Mouse (Mus musculus): ENCODE data around the gene Dgat2.

Gene Dgat2

DNA sequence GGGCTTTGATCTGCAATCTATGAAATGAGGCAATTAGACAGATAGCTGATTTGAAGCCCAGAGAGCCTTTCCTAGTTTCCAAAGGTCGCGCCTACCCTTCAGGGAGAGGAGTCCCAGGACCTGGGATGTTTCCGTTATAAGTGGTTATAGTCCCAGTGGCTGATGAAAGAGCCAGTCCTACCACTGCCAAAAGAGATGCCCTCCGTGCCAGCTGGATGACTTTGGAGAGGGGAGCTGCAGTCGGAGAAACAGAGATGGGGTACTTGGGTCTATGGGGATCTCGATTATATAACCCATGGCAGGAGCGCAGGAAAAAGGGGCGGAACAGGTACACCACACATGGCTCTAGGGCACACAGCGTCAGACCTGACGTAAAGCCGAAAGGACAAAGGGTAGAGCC lies 20.6 kb downstream of the Dgat2 start:
- no peak for DNase-seq (ENCODE audit: low read depth, low spot score)

DNA sequence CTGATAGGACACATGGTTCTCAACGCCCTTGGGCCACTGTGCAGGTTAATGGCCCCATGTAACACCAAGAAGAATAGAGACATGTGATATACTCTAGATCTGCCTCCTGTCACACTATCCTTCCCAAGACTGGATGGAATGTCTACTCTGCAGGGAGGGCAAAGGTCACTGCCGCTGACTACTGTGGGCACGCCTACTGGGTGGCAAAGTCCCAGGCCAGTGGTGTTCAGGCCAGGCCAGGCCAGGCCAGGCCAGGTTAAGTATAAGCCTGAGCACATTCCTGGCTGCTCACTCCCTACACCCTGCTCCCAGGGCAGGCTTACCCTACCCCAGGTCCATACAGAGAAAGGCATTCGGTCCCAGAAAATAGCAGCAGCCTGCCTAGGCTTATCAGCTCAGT lies 21.0 kb downstream of the Dgat2 start:
- DNase-seq (ENCODE audit: low read depth, low spot score), result no peak

DNA sequence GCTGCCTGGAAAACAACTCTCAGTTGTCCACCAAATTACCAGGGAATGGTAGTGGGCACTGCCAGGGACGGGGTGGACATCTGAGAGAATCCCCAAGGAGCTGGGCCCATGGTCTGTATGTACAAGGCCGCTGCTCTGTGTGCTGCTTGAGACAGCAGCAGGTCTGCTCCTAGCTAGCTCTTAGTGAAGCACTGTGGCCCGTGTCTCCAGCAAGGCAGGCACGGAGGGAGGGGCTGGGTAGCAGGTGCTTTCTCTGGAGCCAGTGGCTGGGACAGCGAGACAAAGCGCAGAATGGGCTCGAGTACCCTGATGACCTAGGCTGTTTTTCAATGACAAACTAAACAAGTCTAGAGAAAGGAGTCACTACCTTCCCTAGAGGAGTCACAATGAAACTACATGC lies 21.5 kb downstream of the Dgat2 start:
- no peak for DNase-seq (ENCODE audit: low read depth, low spot score)

DNA sequence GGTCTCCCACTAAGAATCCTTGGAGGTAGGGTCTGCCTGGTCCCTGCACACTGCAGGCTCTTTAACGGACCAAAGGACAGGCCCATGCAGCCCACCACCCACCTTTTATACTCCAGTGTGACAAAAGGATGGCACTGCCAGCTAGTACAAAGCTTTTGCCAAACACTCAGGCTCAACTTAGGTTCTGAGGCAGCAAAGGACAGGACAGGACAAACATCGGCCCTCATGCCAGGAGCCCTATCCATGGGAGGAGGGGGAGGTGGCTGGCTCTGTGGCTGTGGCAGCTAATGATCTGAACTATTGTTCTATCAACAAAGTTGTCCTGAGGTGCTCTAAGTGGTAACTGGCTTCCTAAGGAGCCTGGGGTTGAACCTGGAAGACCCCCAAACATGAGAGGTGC lies 23.1 kb downstream of the Dgat2 start:
- no peak for DNase-seq (ENCODE audit: low read depth, low spot score)

DNA sequence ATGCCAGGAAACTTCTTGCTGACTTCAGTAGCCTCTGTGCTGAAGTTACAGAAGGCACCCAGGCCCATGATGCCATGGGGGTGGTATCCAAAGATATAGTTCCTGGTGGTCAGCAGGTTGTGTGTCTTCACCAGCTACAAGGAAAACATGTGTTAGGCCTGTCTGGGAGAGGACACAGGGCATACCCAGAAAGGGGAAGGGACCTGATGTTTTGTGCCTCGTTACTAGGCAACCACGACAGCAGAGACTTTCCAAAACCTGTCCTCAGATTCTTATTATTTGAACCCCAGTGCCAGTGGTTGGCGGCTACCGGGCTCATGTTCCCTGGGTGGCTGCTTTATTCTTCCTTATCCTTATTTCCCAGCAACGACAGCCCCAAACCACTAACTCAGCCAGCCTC lies 23.6 kb downstream of the Dgat2 start:
- DNase-seq (ENCODE audit: low read depth, low spot score), result no peak

DNA sequence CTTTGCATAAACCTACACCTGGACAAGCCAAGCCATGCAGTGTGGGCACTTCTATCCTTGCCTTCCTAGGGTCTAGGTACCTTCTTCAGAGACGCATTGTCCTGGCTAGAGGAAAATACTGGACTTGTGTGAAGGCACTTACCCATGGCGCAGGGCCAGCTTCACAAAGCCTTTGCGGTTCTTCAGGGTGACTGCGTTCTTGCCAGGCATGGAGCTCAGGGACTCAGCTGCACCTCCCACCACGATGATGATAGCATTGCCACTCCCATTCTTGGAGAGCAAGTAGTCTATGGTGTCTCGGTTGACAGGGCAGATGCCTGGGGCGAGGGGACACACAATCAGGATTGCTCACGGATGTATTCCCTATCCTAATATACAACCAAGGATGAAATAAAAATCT lies 24.5 kb downstream of the Dgat2 start:
- no peak for DNase-seq (ENCODE audit: low read depth, low spot score)

DNA sequence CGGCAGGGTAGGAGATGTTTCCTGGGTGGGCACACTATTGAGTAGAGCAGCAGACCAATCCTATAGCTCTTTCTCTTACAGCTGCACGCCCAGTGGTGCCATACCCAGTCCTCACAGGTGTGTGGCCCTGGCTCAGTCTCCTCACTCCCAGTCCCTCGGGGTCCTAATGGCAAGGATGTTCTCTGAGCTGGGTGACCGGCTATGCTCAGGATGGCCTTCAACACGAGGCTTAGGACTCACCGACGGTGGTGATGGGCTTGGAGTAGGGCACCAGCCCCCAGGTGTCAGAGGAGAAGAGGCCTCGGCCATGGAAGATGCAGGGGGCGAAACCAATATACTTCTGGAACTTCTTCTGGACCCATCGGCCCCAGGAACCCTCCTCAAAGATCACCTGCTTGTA lies 25.8 kb downstream of the Dgat2 start:
- DNase-seq (ENCODE audit: low read depth, low spot score), result no peak

DNA sequence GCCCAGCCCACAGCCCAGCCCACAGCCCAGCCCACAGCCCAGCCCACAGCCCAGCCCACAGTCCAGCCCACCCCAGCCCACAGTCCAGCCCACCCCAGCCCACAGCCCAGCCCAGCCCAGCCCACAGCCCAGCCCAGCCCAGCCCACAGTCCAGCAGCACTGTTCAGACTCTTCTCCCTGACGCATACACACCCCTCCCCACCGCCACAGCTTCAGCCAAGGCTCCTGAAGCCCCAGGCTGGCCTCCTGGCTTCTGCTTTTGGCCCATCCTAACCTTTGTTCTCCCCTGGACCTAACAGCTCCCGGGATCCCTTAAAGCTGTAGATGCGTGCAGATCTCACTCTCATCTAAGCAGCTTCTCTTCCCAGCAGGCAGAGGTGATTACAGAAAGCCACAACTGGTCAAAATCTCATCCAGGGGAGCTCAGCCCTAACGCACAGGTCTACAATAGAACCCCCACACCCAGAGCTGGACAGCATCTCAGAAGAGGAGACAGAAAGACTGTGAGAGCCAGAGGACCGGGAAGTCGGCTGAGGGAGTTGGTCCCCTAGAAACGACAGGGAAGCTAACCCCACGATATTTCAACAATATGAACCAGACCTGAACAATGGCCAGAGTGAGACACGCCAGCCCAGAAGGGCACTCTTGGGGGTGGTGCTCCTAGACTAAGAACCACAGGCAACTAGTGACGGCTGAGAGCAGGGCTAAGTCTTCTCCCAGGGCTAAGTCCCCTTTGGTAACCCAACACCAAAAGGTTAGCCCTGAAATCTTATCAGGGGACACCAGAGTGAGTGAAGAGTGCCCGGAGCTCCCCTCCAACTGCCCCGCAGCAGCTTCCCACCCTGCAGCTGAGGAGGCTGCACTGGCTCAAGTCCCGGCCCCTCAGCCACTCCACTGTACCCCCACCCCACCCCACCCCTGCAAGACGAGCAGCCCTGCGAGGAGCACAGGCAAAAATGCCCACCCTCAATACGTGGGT lies 26.9 kb downstream of the Dgat2 start:
- no peak for DNase-seq (ENCODE audit: low read depth, low spot score)

DNA sequence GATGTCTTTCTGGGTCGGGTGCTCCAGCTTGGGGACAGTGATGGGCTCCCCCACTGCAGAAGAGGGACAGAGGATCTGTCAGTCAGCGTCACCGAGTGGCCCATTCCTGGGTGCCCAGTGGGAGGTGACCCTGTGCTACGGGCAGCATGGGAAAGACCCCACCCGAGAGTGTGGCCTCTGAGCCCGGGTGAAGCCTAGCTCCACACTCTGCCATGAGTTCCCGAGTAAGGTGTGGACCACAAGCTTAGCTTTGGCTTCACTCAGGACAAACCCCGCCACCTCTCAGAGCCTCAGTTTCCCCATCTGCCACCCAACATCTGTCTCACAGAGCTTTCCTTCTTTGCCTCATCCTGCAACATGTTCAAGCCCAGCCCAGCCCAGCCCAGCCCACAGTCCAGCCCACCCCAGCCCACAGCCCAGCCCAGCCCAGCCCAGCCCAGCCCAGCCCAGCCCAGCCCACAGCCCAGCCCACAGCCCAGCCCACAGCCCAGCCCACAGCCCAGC lies 27.8 kb downstream of the Dgat2 start:
- no peak for DNase-seq (ENCODE audit: low read depth, low spot score)

DNA sequence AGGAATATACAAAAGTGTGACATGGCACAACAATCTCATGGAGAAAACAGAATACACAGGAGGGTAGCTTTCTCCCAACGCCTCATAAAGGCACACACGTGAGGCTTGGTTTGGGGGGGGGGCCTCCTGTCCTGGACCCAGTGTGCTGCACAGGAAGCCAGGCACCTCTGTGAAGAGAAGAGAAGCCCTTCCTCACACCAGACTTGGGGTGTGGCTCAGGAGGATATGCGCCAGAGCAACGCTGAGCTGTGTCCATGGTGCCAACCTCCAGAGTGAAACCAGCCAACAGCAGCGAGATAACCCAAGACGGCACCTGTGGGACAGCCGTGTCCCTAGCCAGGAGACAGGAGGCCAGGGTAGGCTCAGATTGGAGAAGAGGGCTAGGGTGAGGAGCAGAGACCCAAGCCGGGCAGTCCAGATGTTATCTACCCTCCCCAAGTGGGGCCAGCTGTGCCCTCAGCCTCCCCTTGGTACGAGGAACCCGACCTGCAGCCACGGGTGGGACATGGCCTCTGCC lies 28.8 kb downstream of the Dgat2 start:
- DNase-seq (ENCODE audit: low read depth, low spot score), result no peak

DNA sequence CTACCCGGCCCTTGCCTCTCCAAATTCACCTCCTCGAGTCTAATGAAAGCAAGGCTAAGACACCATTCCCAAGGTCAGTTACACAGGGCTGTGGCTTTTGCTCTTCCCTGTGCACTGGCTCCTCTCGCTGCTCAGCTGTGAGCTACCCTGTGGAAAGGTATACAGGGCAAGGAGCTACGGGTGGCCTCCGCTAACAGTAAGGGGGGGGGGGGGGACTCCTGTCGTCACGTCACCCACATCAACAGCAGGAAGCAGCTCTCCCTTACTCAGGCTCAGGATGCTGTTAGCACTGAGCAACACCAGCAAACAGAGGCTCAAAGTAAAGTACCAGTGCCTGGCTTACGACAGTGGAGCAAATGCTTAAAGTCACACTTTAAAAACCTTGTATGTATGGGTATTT lies 29.8 kb downstream of the Dgat2 start:
- no peak for DNase-seq (ENCODE audit: low read depth, low spot score)

DNA sequence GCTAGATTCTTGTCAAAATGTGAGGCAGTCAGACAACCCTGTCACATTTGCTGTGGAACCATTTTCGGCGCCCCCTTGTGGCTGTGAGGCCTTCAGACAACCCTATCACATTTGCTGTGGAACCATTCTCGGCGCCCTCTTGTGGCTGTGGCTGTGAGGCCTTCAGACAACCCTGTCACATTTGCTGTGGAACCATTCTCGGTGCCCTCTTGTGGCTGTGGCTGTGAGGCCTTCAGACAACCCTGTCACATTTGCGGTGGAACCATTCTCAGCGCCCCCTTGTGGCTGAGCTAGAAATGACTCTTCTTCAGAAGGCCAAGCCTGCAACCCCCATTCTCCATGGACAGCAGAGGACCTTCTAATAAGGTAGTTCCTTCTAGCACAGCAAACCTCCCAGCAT lies 31.2 kb downstream of the Dgat2 start:
- DNase-seq (ENCODE audit: low read depth, low spot score), result peak; percentile 97

DNA sequence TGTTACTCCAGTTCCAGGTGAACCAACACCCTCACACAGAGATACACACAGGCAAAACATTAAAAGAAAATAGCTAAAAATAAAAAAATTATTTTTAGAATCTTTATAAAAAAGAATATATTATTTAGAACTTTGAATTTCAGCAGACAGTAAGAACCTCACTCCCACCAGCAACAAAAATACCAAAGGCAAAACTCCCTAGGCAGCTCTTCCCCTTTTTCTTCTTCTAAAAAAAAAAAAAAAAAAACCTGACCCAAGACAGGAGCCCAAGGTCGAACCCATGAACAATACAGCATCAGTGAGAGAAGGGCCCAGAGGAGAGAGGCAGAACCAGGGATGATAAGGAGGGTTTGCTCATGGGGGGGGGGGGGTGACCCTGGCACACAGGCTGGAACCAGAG lies 33.5 kb downstream of the Dgat2 start:
- no peak for DNase-seq (ENCODE audit: low read depth, low spot score)

DNA sequence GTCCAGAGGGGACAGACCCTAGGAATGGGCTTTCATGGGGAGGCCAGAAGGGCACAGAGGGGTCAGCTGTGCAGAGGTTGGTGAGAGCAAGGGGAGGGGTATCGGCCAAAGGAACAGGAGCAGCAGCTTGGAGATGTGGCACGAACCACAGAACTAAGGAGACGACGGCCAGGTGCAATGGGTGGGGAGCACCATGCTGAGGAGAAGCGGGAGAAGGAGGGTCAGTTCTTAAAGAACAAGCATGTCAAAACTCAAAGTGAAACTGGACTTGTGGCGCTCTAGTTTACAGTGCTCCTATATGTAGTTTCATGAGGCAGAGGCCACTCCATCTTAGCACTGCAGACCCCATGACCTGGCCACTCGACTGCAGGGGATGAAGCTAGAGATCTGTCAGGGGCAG lies 35.0 kb downstream of the Dgat2 start:
- DNase-seq (ENCODE audit: low read depth, low spot score), result no peak

DNA sequence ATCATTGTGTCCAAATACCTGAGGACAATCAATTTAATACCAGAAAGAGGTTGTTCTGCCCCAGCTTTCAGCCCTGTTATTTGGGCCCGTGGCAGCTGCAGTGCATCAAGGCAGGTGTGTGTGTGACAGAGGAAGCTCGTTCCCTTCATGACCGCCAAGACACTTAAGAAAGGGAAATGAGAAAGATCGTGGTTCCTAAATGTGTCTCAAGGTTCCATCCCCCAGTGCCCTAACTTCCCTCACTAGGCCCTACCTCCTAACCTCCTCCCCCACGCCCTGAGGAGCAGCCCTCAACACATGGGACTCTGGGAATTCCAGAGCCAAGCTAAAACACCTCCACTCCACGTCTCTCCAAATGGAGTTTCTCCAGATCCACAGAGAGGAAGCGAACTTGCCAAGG lies 35.6 kb downstream of the Dgat2 start:
- DNase-seq (ENCODE audit: low read depth, low spot score), result no peak

DNA sequence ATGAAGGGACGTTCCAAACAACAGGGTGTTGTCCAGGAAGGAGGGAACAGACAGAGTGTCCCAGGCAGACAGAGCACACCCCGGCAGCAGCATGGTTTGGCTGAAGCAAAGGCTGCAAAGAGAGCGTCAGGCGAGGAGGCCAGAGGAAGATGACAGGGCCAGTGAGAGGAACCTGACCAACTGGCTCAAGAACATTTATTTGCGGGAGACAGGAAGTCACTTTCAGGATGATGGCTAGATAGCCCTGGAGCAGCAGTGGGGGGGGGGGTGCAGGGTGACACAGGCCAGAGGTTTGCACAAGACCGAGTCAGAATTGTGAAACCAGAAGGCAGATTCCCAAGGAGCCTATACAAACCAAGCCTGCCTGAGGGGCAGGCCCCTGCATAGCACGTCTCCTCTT lies 36.5 kb downstream of the Dgat2 start:
- no peak for DNase-seq (ENCODE audit: low read depth, low spot score)

DNA sequence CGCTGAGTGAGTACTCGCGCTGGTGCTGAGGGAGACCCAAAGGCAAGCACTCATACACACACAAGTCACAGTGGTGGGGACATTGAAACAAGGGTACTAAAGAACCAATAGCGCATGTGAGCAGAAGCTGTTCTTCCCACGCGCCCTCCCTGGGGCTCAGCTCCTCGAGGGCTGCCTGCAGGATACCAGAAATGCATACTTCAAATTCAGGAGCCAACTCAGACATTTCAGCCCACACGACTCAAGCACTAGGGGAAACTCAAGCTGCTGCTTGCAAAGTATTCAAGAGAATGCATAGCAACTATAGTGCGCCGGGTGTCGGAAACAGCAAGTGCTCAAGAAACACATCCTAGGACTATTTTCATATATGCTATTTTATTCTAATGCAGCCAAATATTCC lies 37.9 kb downstream of the Dgat2 start:
- DNase-seq (ENCODE audit: low read depth, low spot score), result no peak

DNA sequence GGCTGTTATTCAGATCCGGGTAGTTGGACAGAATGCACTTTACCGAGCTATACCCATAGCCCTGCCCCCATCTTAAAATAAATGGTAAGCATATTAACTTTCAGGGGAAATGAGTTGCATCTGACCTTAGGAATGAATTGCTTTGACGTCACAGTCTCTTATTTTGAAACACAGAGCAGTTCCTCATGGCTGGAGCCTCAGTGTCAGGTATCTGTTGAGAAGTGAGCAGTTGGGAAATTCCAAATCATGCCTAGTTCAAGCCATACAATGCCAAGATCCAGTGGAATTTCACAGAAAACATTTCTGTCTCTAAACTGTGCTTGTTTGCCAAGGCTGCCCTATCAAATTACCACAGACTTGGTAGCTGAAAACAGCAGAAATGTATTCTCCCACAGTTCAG lies 39.3 kb downstream of the Dgat2 start:
- no peak for DNase-seq (ENCODE audit: low read depth, low spot score)

DNA sequence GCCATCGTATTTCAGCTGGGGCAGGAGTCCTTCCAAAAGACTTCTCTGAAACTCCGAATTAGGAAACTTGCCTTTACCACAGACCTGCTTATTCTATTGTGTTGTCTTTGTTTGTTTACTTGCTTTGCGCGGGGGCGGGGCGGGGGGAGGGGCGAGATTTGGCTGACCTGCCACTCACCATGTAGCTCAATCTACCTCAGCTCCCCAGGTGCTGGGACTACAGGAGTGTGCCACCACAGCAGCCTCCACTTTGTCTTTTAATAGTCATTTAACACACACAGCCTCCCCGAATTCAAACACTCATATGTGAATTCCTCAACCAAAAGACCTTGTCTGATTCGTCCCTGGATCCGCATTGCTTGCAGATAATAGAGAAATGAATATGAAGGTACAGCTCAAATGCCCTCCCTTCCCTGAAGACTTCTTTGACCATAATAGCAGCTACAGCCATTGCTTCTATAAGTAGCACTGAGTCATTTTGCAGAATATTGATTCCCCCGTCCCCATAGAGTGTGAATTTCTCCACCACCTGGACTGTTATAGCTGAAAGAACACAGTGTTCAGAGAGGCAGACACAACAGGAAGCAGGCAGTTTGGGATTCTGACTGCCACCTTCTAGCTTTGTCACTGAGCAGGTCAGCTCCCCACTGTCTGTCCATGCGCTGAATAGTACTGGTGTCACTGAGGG lies 40.5 kb downstream of the Dgat2 start:
- DNase-seq (ENCODE audit: low read depth, low spot score), result no peak

DNA sequence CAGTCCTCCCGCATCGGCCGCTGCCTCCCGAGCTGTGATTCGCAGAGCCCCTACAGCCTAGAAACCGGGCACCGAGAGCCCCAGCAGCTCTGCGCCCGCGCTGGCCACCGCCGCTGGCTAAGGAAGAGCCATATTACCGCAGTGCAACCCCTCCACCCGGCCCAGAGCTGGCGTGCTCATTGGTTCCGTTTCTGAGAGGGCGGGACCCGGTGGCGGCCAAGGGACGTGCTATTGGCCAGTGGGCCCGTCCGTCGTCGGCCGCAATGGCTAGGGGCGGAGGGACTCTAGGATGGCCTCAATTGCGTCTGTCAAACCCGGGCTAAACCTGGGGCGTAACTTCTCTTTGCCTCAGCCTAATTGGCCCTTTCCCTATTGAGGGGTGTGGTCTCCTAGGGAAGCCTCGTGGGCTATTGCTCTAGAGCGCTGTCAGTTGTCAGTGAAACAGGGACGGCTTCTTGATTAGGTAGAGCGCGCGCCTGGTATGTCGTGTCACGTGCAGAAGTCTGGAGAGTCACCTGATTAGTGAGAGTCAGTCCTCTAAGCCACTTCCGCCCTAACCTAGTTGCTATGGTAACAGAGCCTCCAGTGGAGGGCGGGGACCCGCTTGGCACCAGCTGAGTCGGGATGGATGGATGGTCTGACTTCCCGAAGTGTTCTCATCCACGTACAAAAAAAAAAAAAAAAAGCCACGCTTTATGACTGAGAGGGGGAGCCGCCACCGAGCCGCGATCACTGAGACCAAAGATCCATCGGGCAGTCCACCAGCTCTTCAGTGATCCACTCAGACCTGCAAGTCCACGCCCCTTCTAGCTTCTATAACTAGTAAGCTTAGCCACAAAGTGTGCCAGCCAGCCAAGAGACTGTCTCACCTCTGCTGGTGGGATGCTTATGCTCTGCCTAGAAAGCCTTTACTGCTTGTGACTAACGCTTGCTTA lies 41.3 kb downstream of the Dgat2 start, which contains the start of gene Uvrag:
TSS of gene Uvrag (minus strand) at position 158 of the 935 bp plus-strand sequence.
- peak; percentile 98 for DNase-seq (ENCODE audit: low read depth, low spot score)

DNA sequence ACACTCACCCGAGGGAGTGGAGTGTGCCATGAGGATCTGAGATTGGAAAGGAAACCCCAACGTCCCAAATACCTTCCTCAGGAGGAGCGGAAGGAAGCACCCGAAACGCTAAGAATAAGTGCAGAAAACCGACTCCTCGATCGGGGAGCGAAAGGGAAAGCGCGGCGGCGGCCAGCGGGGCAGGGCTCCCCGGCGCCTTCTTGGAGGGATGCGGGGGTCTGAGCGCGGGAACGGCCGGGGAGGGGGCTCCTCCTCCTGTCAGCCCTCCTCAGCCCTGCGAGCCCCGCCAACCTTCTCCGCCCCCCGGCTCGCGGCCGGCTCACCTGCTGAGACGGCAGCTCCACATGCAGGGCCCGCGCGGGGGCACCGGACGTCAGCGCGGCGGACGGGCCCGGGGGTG lies 42.0 kb downstream of the Dgat2 start:
- DNase-seq (ENCODE audit: low read depth, low spot score), result no peak
